Mouse (Mus musculus): ENCODE results near the gene Camta2.

- no peak for TF ChIP-seq USF1 (IDR thresholded peaks at IDR 0.05; ENCODE audit: low read depth, low read length)
- no peak for TF ChIP-seq TCF12 (IDR thresholded peaks at IDR 0.05; ENCODE audit: low read depth, low read length)
- TF ChIP-seq HCFC1 (IDR thresholded peaks at IDR 0.05; ENCODE audit: low read depth, low read length) = no peak
- no peak for TF ChIP-seq ETS1 (conservative IDR thresholded peaks at IDR 0.05; ENCODE audit: low read depth, low read length)
- TF ChIP-seq RAD21 (IDR thresholded peaks at IDR 0.05; ENCODE audit: low read depth, low read length) = no peak
- no peak for TF ChIP-seq MEF2A (IDR thresholded peaks at IDR 0.05; ENCODE audit: borderline replicate concordance, low read depth, low read length)
- TF ChIP-seq POLR2A (IDR thresholded peaks at IDR 0.05; ENCODE audit: low read depth, low read length) = no peak
- no peak for TF ChIP-seq CHD2 (IDR thresholded peaks at IDR 0.05; ENCODE audit: low read length)
These were observed 11.1 kb upstream of the Camta2 start for GRCm38 (mm10) chr11:70699051-70699450.

All from CH12.LX (cell line).